9 mouse cellular contexts compared by ENCODE assay signal in the genomic region with DNA sequence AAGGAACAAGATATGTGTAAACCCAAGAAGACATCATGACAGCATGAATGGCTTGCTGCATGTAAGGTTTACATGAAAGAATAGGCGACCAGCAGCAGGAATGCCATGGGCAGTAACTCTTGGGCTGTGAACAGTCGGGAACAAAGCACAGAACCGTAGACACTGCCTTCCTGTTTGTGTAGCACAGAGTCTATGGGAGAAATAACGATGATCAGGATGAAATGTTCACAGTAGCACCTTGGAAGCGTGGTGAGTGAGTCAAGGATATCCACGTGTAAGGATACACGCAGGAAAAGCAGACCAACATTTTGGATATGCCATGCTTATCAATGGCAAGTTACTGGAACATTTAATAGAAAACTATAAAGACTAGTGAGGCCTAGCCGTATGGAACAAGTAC. TPM values are rescaled to one million over a fixed set of nuclear protein-coding genes. Genes with fewer than 3 reads are reported as not detected.
DNase-seq lines count a peak whose midpoint lies in the region; ATAC-seq lines count a peak whose summit lies in the region.
"Had no signal": no experiment of that assay in that cellular context is flagged by ENCODE, and none has a peak within 500 bp of the region (broad histone marks: within the 10 kb centered on the region; RNA-seq: fewer than 3 reads in every experiment).

No protein-coding gene starts in this region.

- H3K27me3 ChIP-seq in forebrain, embryonic 14.5 days (replicated peaks; ENCODE audit: control insufficient read depth, insufficient read depth, low read length): no peaks in the 10 kb centered on the region
- peaks cover 18% of the 10 kb centered on the region for H3K27me3 ChIP-seq in forebrain, embryonic 10.5 days (ENCODE audit: poor library complexity, severe bottlenecking)
- no peaks in the 10 kb centered on the region for H3K27me3 ChIP-seq in lung, embryonic 16.5 days (ENCODE audit: control insufficient read depth, insufficient read depth, low read depth, low read length)
- no peaks in the 10 kb centered on the region for H3K27me3 ChIP-seq in heart, embryonic 15.5 days
- H3K27me3 ChIP-seq in midbrain, embryonic 16.5 days (ENCODE audit: control insufficient read depth, insufficient read depth, low read depth, low read length): no peaks in the 10 kb centered on the region
- H3K27me3 ChIP-seq: stomach, embryonic 15.5 days had no signal

- H3K36me3 ChIP-seq in forebrain, embryonic 14.5 days (ENCODE audit: control insufficient read depth, insufficient read depth, low read length): no peaks in the 10 kb centered on the region
- H3K36me3 ChIP-seq in forebrain, embryonic 10.5 days (replicated peaks): no peaks in the 10 kb centered on the region
- H3K36me3 ChIP-seq in lung, embryonic 16.5 days (ENCODE audit: control insufficient read depth, insufficient read depth, low read length): no peaks in the 10 kb centered on the region
- no peaks in the 10 kb centered on the region for H3K36me3 ChIP-seq in heart, embryonic 15.5 days
- H3K36me3 ChIP-seq in midbrain, embryonic 16.5 days (ENCODE audit: control insufficient read depth, insufficient read depth, low read length): no peaks in the 10 kb centered on the region
- H3K36me3 ChIP-seq: stomach, embryonic 15.5 days had no signal

- no peak for DNase-seq in forebrain, embryonic 14.5 days (ENCODE audit: low spot score)
- DNase-seq in forebrain, embryonic 10.5 days (ENCODE audit: extremely low spot score, low spot score): no peak
- DNase-seq in lung, postnatal 10 days: no peak
- no peak for DNase-seq in cerebellum, postnatal 10 days
- no peak for DNase-seq in left cerebral cortex, postnatal 36 days (ENCODE audit: low spot score in 2 of 2)

- peaks cover 9% of the 10 kb centered on the region for H3K4me1 ChIP-seq in forebrain, embryonic 14.5 days (ENCODE audit: control insufficient read depth, insufficient read depth, low read length)
- peaks cover 5% of the 10 kb centered on the region; the same call in 1 of the 2 replicates for H3K4me1 ChIP-seq in forebrain, embryonic 10.5 days
- H3K4me1 ChIP-seq in lung, embryonic 16.5 days (replicated peaks; ENCODE audit: control insufficient read depth, insufficient read depth, low read length): peaks cover 11% of the 10 kb centered on the region
- peaks cover 12% of the 10 kb centered on the region for H3K4me1 ChIP-seq in heart, embryonic 15.5 days (replicated peaks)
- H3K4me1 ChIP-seq in midbrain, embryonic 16.5 days (ENCODE audit: control insufficient read depth, insufficient read depth, low read length): peaks cover 15% of the 10 kb centered on the region
- H3K4me1 ChIP-seq: stomach, embryonic 15.5 days had no signal

- 61% methylated on average over 8 of the region's 8 CpGs for WGBS in forebrain, embryonic 14.5 days
- 75% methylated on average over 8 of the region's 8 CpGs for WGBS in forebrain, embryonic 10.5 days
- 16% methylated on average over 8 of the region's 8 CpGs for WGBS in lung, embryonic 16.5 days
- 45% methylated on average over 8 of the region's 8 CpGs for WGBS in heart, embryonic 15.5 days
- 60% methylated on average over 8 of the region's 8 CpGs for WGBS in midbrain, embryonic 16.5 days

- no peaks in the 10 kb centered on the region for H3K9me3 ChIP-seq in forebrain, embryonic 14.5 days (replicated peaks; ENCODE audit: control insufficient read depth, low read length)
- H3K9me3 ChIP-seq in forebrain, embryonic 10.5 days: no peaks in the 10 kb centered on the region
- no peaks in the 10 kb centered on the region for H3K9me3 ChIP-seq in lung, embryonic 16.5 days (ENCODE audit: control insufficient read depth, low read length)
- H3K9me3 ChIP-seq in heart, embryonic 15.5 days (replicated peaks): no peaks in the 10 kb centered on the region
- H3K9me3 ChIP-seq in midbrain, embryonic 16.5 days (replicated peaks; ENCODE audit: control insufficient read depth, low read length, poor library complexity, severe bottlenecking): no peaks in the 10 kb centered on the region
- H3K9me3 ChIP-seq: stomach, embryonic 15.5 days had no signal

- no peak overlapping the region for H3K27ac ChIP-seq in forebrain, embryonic 14.5 days (ENCODE audit: low read depth, low read length)
- H3K27ac ChIP-seq in forebrain, embryonic 10.5 days: no peak overlapping the region
- no peak overlapping the region for H3K27ac ChIP-seq in lung, embryonic 16.5 days (ENCODE audit: low read length)
- peak overlapping the region; percentile 63 for H3K27ac ChIP-seq in heart, embryonic 15.5 days
- H3K27ac ChIP-seq in midbrain, embryonic 16.5 days (ENCODE audit: low read length): no peak overlapping the region
- H3K27ac ChIP-seq: stomach, embryonic 15.5 days had no signal

- no peak overlapping the region for H3K4me3 ChIP-seq in forebrain, embryonic 14.5 days (ENCODE audit: low read depth, low read length)
- no peak overlapping the region for H3K4me3 ChIP-seq in forebrain, embryonic 10.5 days
- peak overlapping the region; percentile 35 for H3K4me3 ChIP-seq in lung, embryonic 16.5 days (ENCODE audit: low read length)
- H3K4me3 ChIP-seq in heart, embryonic 15.5 days: peak overlapping the region; percentile 21; the same call in 1 of the 2 replicates
- H3K4me3 ChIP-seq in midbrain, embryonic 16.5 days (ENCODE audit: low read depth, low read length): no peak overlapping the region
- H3K4me3 ChIP-seq: stomach, embryonic 15.5 days had no signal

- peak overlapping the region; percentile 12; the same call in 1 of the 2 replicates for H3K4me2 ChIP-seq in forebrain, embryonic 14.5 days (ENCODE audit: low read length)
- H3K4me2 ChIP-seq in lung, embryonic 16.5 days (ENCODE audit: low read depth, low read length): peak overlapping the region; percentile 62
- H3K4me2 ChIP-seq in heart, embryonic 15.5 days: peak overlapping the region; percentile 74
- H3K4me2 ChIP-seq in midbrain, embryonic 16.5 days (ENCODE audit: low read length): peak overlapping the region; percentile 35; the same call in 1 of the 2 replicates

- intact Hi-C loops in left cerebral cortex, postnatal 36 days (cut with DNase I): loop anchor here (5.0 kb wide), 1 partner anchor 112 kb away; a partner anchor contains a TSS

- no peak overlapping the region for H3K9ac ChIP-seq in forebrain, embryonic 14.5 days (ENCODE audit: low read length)
- no peak overlapping the region; the same call in none of the 2 replicates for H3K9ac ChIP-seq in lung, embryonic 16.5 days (ENCODE audit: low read length)
- no peak overlapping the region for H3K9ac ChIP-seq in heart, embryonic 15.5 days
- no peak overlapping the region for H3K9ac ChIP-seq in midbrain, embryonic 16.5 days (ENCODE audit: low read depth, low read length)
- H3K9ac ChIP-seq: stomach, embryonic 15.5 days had no signal

- no peak for ATAC-seq in forebrain, embryonic 14.5 days
- ATAC-seq in lung, embryonic 16.5 days (ENCODE audit: low read depth): no peak
- no peak for ATAC-seq in heart, embryonic 15.5 days (replicated peaks; ENCODE audit: insufficient number of reproducible peaks, insufficient read depth, low FRiP score, low read depth)
- ATAC-seq in midbrain, embryonic 16.5 days: no peak

RNA-seq across cellular contexts. Expression of a gene that starts 2.6 kb away (rescaled TPM):
- polyA plus RNA-seq in forebrain, embryonic 14.5 days (2014; fragmentation: Nextera tagmentation; extraction: Ambion mirVana): 8.5 and 10.9 TPM in 2 replicates
- 6.2 and 7.1 TPM in 2 replicates for polyA plus RNA-seq in forebrain, embryonic 10.5 days (2016; fragmentation: Nextera tagmentation; extraction: Ambion mirVana)
- polyA plus RNA-seq in lung, embryonic 16.5 days (2015; fragmentation: Nextera tagmentation; extraction: Ambion mirVana): 23.4 and 24.4 TPM in 2 replicates
- 11.7 and 12.3 TPM in 2 replicates for polyA plus RNA-seq in heart, embryonic 15.5 days (2015; fragmentation: Nextera tagmentation; extraction: Ambion mirVana)
- 9.4 and 10.7 TPM in 2 replicates for polyA plus RNA-seq in midbrain, embryonic 16.5 days (2015; fragmentation: Nextera tagmentation; extraction: Ambion mirVana)
- 10 to 100 TPM; 11.8 to 16.1 TPM for total RNA-seq in left cerebral cortex, postnatal 36 days (2021)

RNA-seq across cellular contexts. Expression of a gene that starts 48.3 kb away (rescaled TPM):
- polyA plus RNA-seq in forebrain, embryonic 14.5 days (2014; fragmentation: Nextera tagmentation; extraction: Ambion mirVana): 34.7 and 36.2 TPM in 2 replicates
- 40.2 and 40.8 TPM in 2 replicates for polyA plus RNA-seq in forebrain, embryonic 10.5 days (2016; fragmentation: Nextera tagmentation; extraction: Ambion mirVana)
- polyA plus RNA-seq in lung, embryonic 16.5 days (2015; fragmentation: Nextera tagmentation; extraction: Ambion mirVana): 192 and 197 TPM in 2 replicates
- polyA plus RNA-seq in heart, embryonic 15.5 days (2015; fragmentation: Nextera tagmentation; extraction: Ambion mirVana): 631 and 795 TPM in 2 replicates
- 36.3 and 42.7 TPM in 2 replicates for polyA plus RNA-seq in midbrain, embryonic 16.5 days (2015; fragmentation: Nextera tagmentation; extraction: Ambion mirVana)
- total RNA-seq in left cerebral cortex, postnatal 36 days (2021): 10 to 100 TPM; 30.0 to 33.0 TPM

Comparison
In these comparisons a context has a peak if more than half of its experiments do, and no peak if none do; other contexts are left out.
1. H3K4me2 ChIP-seq: peak in every context shown above with its lines; median percentile 74 in heart, embryonic 15.5 days; 62 in lung, embryonic 16.5 days; 35 in midbrain, embryonic 16.5 days; 12 in forebrain, embryonic 14.5 days.
2. H3K4me3 ChIP-seq: peak in lung, embryonic 16.5 days (single experiment) and heart, embryonic 15.5 days (single experiment); none in forebrain, embryonic 14.5 days (single experiment), forebrain, embryonic 10.5 days (single experiment) and midbrain, embryonic 16.5 days (single experiment).